Mouse (Mus musculus) MEL (cell line): Measurements from ENCODE around the gene Hs6st3. TPM values are rescaled to one million over a fixed set of nuclear protein-coding genes. Genes with fewer than 3 reads are reported as not detected.

ENCODE experiments used
- DNase-seq: peaks from one replicate; pipeline ENCODE4 v3.0.0; 2011; ENCODE audit warnings: low read depth, low spot score
- H3K27ac ChIP-seq: 2 replicates; pipeline ENCODE4 v1.5.1; 2012; ENCODE audit warnings: low read depth, mild to moderate bottlenecking, control low read depth, low read length, moderate library complexity; ENCODE audit not compliant: control insufficient read depth
- H3K27me3 ChIP-seq, 2 experiments: fragments of 150-350 bp in 1 of 2; sonication (generic) in 1 of 2; 2 replicates each; pipeline ENCODE4 v1.6.1; 2012; ENCODE audit warnings: low read length in 2 of 2, mild to moderate bottlenecking in 2 of 2, improper control_type of control experiment in 1 of 2, moderate library complexity in 1 of 2; ENCODE audit not compliant: insufficient read depth in 2 of 2, control insufficient read depth in 1 of 2
- H3K36me3 ChIP-seq, 2 experiments: 2 replicates each; pipeline ENCODE4 v1.6.1; 2012 to 2014; ENCODE audit warnings: low read length in 2 of 2, improper control_type of control experiment in 1 of 2, inconsistent platforms in 1 of 2, mild to moderate bottlenecking in 1 of 2; ENCODE audit not compliant: insufficient read depth in 2 of 2, control insufficient read depth in 1 of 2
- H3K4me1 ChIP-seq, 2 experiments: fragments of 150-350 bp in 1 of 2; sonication (generic) in 1 of 2; 2 replicates each; pipeline ENCODE4 v1.6.1; 2012; ENCODE audit warnings: low read length in 2 of 2, improper control_type of control experiment in 1 of 2, mild to moderate bottlenecking in 1 of 2; ENCODE audit not compliant: insufficient read depth in 2 of 2, control insufficient read depth in 1 of 2
- H3K4me3 ChIP-seq, 2 experiments: fragments of 150-350 bp in 1 of 2; sonication (generic) in 1 of 2; 2 replicates each; pipeline ENCODE4 v1.5.1; 2012; ENCODE audit warnings: low read depth in 2 of 2, low read length in 2 of 2, mild to moderate bottlenecking in 2 of 2, moderate library complexity in 2 of 2, control low read depth in 1 of 2, improper control_type of control experiment in 1 of 2; ENCODE audit not compliant: control insufficient read depth in 1 of 2, insufficient read depth in 1 of 2
- H3K79me2 ChIP-seq: 2 replicates; pipeline ENCODE4 v1.6.1; 2012; ENCODE audit warnings: mild to moderate bottlenecking, low read length, moderate library complexity; ENCODE audit not compliant: control insufficient read depth, poor library complexity, insufficient read depth
- H3K9ac ChIP-seq: 2 replicates; pipeline ENCODE4 v1.6.1; 2012; ENCODE audit warnings: low read depth, mild to moderate bottlenecking, control low read depth, low read length, moderate library complexity; ENCODE audit not compliant: control insufficient read depth, poor library complexity, severe bottlenecking
- H3K9me3 ChIP-seq: fragments of 150-350 bp; sonication (generic); replicated peaks from 2 replicates; pipeline ENCODE4 v1.6.1; 2012; ENCODE audit warnings: mild to moderate bottlenecking, low read length, improper control_type of control experiment, moderate library complexity; ENCODE audit not compliant: insufficient read depth
- CHD1 ChIP-seq: IDR thresholded peaks from 2 replicates; pipeline ENCODE4 v1.6.1; 2012; ENCODE audit warnings: low read depth, mild to moderate bottlenecking, inconsistent platforms, low read length, improper control_type of control experiment
- CTCF ChIP-seq, 3 experiments: IDR thresholded peaks in 2 of 3; conservative IDR thresholded peaks in 1 of 3; 2 replicates each; pipeline ENCODE4 v1.5.1; 2011 to 2012; ENCODE audit warnings: low read length in 3 of 3, low read depth in 2 of 3, mild to moderate bottlenecking in 2 of 3, improper control_type of control experiment in 1 of 3, inconsistent platforms in 1 of 3, mixed read lengths in 1 of 3, moderate library complexity in 1 of 3; ENCODE audit not compliant: control insufficient read depth in 1 of 3, insufficient read depth in 1 of 3, poor library complexity in 1 of 3, severe bottlenecking in 1 of 3
- ELF1 ChIP-seq: IDR thresholded peaks from 2 replicates; pipeline ENCODE4 v1.6.1; 2014; ENCODE audit warnings: low read depth, mild to moderate bottlenecking, inconsistent platforms, low read length, improper control_type of control experiment, moderate library complexity
- EP300 ChIP-seq, 2 experiments: IDR thresholded peaks; 2 replicates each; pipeline ENCODE4 v1.6.1; 2011; ENCODE audit warnings: improper control_type of control experiment in 2 of 2, low read length in 2 of 2, low read depth in 1 of 2, mild to moderate bottlenecking in 1 of 2
- GABPA ChIP-seq: IDR thresholded peaks from 2 replicates; pipeline ENCODE4 v1.6.1; 2012; ENCODE audit warnings: low read depth, mild to moderate bottlenecking, inconsistent platforms, low read length, improper control_type of control experiment, moderate library complexity
- GATA1 ChIP-seq: IDR thresholded peaks from 2 replicates; pipeline ENCODE4 v1.6.1; 2011; ENCODE audit warnings: low read depth, low read length, improper control_type of control experiment
- HCFC1 ChIP-seq: IDR thresholded peaks from 2 replicates; pipeline ENCODE4 v1.6.1; 2012; ENCODE audit warnings: low read depth, mild to moderate bottlenecking, inconsistent platforms, low read length, improper control_type of control experiment, moderate library complexity
- MAFK ChIP-seq: IDR thresholded peaks from 2 replicates; pipeline ENCODE4 v1.6.1; 2011; ENCODE audit warnings: low read depth, mild to moderate bottlenecking, low read length, improper control_type of control experiment, borderline replicate concordance
- MEF2A ChIP-seq: IDR thresholded peaks from 2 replicates; pipeline ENCODE4 v1.6.1; 2014; ENCODE audit warnings: low read depth, mild to moderate bottlenecking, inconsistent platforms, low read length, improper control_type of control experiment; ENCODE audit not compliant: poor library complexity, insufficient replicate concordance, severe bottlenecking; ENCODE audit errors: extremely low read depth
- NELFE ChIP-seq: IDR thresholded peaks from 2 replicates; pipeline ENCODE4 v1.6.1; 2011; ENCODE audit warnings: low read depth, low read length, improper control_type of control experiment
- POLR2AphosphoS5 ChIP-seq: IDR thresholded peaks from 2 replicates; pipeline ENCODE4 v1.6.1; 2012; ENCODE audit warnings: low read depth, borderline replicate concordance, mild to moderate bottlenecking, inconsistent platforms, low read length, moderate library complexity, mixed read lengths
- RAD21 ChIP-seq: IDR thresholded peaks from 2 replicates; pipeline ENCODE4 v1.6.1; 2011; ENCODE audit warnings: mild to moderate bottlenecking, low read depth, low read length, improper control_type of control experiment
- RCOR1 ChIP-seq: IDR thresholded peaks from 2 replicates; pipeline ENCODE4 v1.6.1; 2012; ENCODE audit warnings: low read depth, mild to moderate bottlenecking, inconsistent platforms, low read length, improper control_type of control experiment
- SIN3A ChIP-seq: IDR thresholded peaks from 2 replicates; pipeline ENCODE4 v1.6.1; 2012; ENCODE audit warnings: low read length, improper control_type of control experiment, inconsistent platforms
- SMC3 ChIP-seq: IDR thresholded peaks from 2 replicates; pipeline ENCODE4 v1.6.1; 2011; ENCODE audit warnings: low read depth, low read length, improper control_type of control experiment
- TCF12 ChIP-seq: IDR thresholded peaks from 2 replicates; pipeline ENCODE4 v1.6.1; 2014; ENCODE audit warnings: low read depth, mild to moderate bottlenecking, inconsistent platforms, low read length, improper control_type of control experiment, moderate library complexity
- UBTF ChIP-seq: IDR thresholded peaks from 2 replicates; pipeline ENCODE4 v1.6.1; 2012; ENCODE audit warnings: low read depth, mild to moderate bottlenecking, inconsistent platforms, low read length, improper control_type of control experiment, moderate library complexity, borderline replicate concordance; ENCODE audit not compliant: insufficient read depth
- USF1 ChIP-seq: IDR thresholded peaks from 2 replicates; pipeline ENCODE4 v1.6.1; 2014; ENCODE audit warnings: low read depth, mild to moderate bottlenecking, inconsistent platforms, low read length, improper control_type of control experiment, moderate library complexity
- USF2 ChIP-seq, 2 experiments: IDR thresholded peaks; 2 replicates each; pipeline ENCODE4 v1.6.1; 2011 to 2012; ENCODE audit warnings: improper control_type of control experiment in 2 of 2, low read length in 2 of 2, borderline replicate concordance in 1 of 2, inconsistent platforms in 1 of 2, low read depth in 1 of 2, mild to moderate bottlenecking in 1 of 2; ENCODE audit not compliant: insufficient read depth in 1 of 2
- ZC3H11A ChIP-seq: IDR thresholded peaks from 2 replicates; pipeline ENCODE4 v1.6.1; 2012; ENCODE audit warnings: low read depth, mild to moderate bottlenecking, inconsistent platforms, low read length, improper control_type of control experiment
- ZKSCAN1 ChIP-seq: IDR thresholded peaks from 2 replicates; pipeline ENCODE4 v1.6.1; 2012; ENCODE audit warnings: low read depth, mild to moderate bottlenecking, inconsistent platforms, low read length, improper control_type of control experiment, moderate library complexity
- ZMIZ1 ChIP-seq: IDR thresholded peaks from 2 replicates; pipeline ENCODE4 v1.6.1; 2012; ENCODE audit warnings: low read depth, mild to moderate bottlenecking, inconsistent platforms, low read length, improper control_type of control experiment, moderate library complexity
- ZNF384 ChIP-seq: IDR thresholded peaks from 2 replicates; pipeline ENCODE4 v1.6.1; 2012; ENCODE audit warnings: low read depth, mild to moderate bottlenecking, inconsistent platforms, low read length, improper control_type of control experiment
- polyA plus RNA-seq, 2 experiments: library from polyadenylated mRNA; stranded (reverse) in 1 of 2; unstranded in 1 of 2; fragments of >175 nt in 1 of 2; fragments of >200 nt in 1 of 2; gene quantifications; 2 replicates each; pipeline versions ENCODE4 v1.2.1 to v1.2.4; 2012; ENCODE audit warnings: low replicate concordance in 2 of 2, low read depth in 1 of 2; ENCODE audit not compliant: insufficient read length in 2 of 2, insufficient read depth in 1 of 2, missing spikeins in 1 of 2
- total RNA-seq: library from RNA; depleted of rRNA; stranded (reverse); fragments of 300-350 nt; gene quantifications from 2 replicates; pipeline ENCODE4 v1.2.3, GENCODE M21; 2012

Gene Hs6st3
- total and polyA plus RNA-seq, 3 experiments = not detected

GRCm38 (mm10) chr14:119521056-119521455, 382.9 kb downstream of the Hs6st3 start:
- H3K4me1 ChIP-seq = no peaks in the 10 kb centered on the region
- no peaks in the 10 kb centered on the region for H3K27me3 ChIP-seq
- H3K27ac ChIP-seq = no peak overlapping the region
- DNase-seq = no peak
- H3K4me3 ChIP-seq = no peak overlapping the region
- H3K79me2 ChIP-seq = no peaks in the 10 kb centered on the region
- no peak overlapping the region for H3K9ac ChIP-seq
- no peaks in the 10 kb centered on the region for H3K9me3 ChIP-seq
- TF ChIP-seq ZNF384 (no peak), RAD21 (no peak), ELF1 (no peak), TCF12 (no peak), GATA1 (no peak), ZC3H11A (no peak), UBTF (no peak), POLR2AphosphoS5 (no peak), ZKSCAN1 (no peak), ZMIZ1 (no peak), MAFK (no peak), GABPA (no peak), EP300 (IDR thresholded peaks at IDR 0.05; ENCODE audit: low read depth in 1 of 2, low read length in 2 of 2) (no peak), SIN3A (no peak), HCFC1 (no peak), CHD1 (no peak), RCOR1 (no peak), USF2 (IDR thresholded peaks at IDR 0.05; ENCODE audit: borderline replicate concordance in 1 of 2, insufficient read depth in 1 of 2, low read depth in 1 of 2, low read length in 2 of 2) (no peak), CTCF (IDR thresholded peaks at IDR 0.05 in 2 of 3, conservative IDR thresholded peaks at IDR 0.05 in 1 of 3; ENCODE audit: control insufficient read depth in 1 of 3, insufficient read depth in 1 of 3, low read depth in 2 of 3, low read length in 3 of 3, poor library complexity in 1 of 3, severe bottlenecking in 1 of 3) (no peak)
- TF ChIP-seq, all 39 proteins: peak for 0
- H3K36me3 ChIP-seq = no peaks in the 10 kb centered on the region

DNA sequence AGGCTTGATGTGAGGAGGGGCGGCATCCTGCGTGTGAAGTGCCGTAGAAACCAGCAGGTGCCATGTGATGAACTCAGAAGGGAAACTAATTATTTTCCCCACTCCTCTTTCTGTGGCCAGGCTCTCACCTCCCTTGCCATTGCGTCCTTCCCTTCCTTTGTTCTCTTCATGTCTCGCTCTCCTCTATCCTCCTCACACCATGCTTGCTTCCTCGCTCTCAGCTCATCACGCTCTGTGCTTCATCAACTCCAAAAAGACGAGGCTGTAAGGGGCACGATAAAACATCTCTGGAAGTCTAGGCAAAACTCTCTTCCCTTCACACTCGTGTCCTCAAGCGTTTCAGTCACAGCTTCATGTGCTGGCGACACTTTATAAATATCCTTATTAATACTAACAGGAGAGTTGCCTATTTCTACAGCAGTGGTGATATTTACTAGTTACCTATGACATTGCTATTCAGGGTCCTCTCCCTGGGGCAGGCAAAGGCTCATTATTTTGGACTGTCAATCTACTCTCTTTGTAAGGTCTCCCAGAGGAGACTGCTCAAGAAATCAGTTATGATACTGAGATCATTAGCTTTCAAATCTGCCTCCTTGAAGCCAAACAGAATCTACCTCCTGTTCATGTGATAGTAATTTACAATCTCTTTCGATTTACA, 394.9 kb downstream of the Hs6st3 start:
- Histone ChIP-seq H3K36me3 (no peaks in the 10 kb centered on the region), H3K27me3 (no peaks in the 10 kb centered on the region), H3K4me1 (no peaks in the 10 kb centered on the region), H3K9me3 (no peaks in the 10 kb centered on the region)
- TF ChIP-seq TCF12 = no peak
- TF ChIP-seq MEF2A = no peak
- TF ChIP-seq POLR2AphosphoS5 = no peak
- TF ChIP-seq USF1 = no peak
- no peak for TF ChIP-seq ZC3H11A
- no peak for TF ChIP-seq ELF1
- TF ChIP-seq RCOR1 = no peak
- TF ChIP-seq UBTF = no peak
- no peak for TF ChIP-seq SMC3
- TF ChIP-seq MAFK = no peak
- no peak for TF ChIP-seq NELFE
- TF ChIP-seq, all 39 proteins: peak for 0
- no peak overlapping the region for H3K4me3 ChIP-seq
- H3K79me2 ChIP-seq = no peaks in the 10 kb centered on the region
- no peak overlapping the region for H3K27ac ChIP-seq
- no peak for DNase-seq
- no peak overlapping the region for H3K9ac ChIP-seq
